Mouse (Mus musculus) kidney, adult 2 months (tissue): ENCODE measurements around the gene Hist1h4b.

ENCODE experiments used
- CTCF ChIP-seq: fragments of 200-500 bp; conservative IDR thresholded peaks from 2 replicates; pipeline ENCODE4 v1.5.1; 2011; ENCODE audit warnings: low read depth, mild to moderate bottlenecking, control low read depth, low read length, moderate library complexity, mixed read lengths; ENCODE audit not compliant: insufficient read depth, insufficient read length
- POLR2A ChIP-seq: fragments of 200-500 bp; IDR thresholded peaks from one replicate; pipeline ENCODE4 v1.6.1; 2011; ENCODE audit warnings: low read depth, low read length, control low read depth

GRCm38 (mm10) chr13:23763242-23763585 lies 6.4 kb downstream of the Hist1h4b start:
- TF ChIP-seq CTCF (no peak), POLR2A (no peak)
